Mouse (Mus musculus): ENCODE data around the gene Mblac2.

GRCm38 (mm10) chr13:81754878-81755277, 43.7 kb downstream of the Mblac2 start:
- no peak for TF ChIP-seq POLR2A (IDR thresholded peaks at IDR 0.05; ENCODE audit: insufficient read length, low read depth)
- no peak for TF ChIP-seq TCF3 (IDR thresholded peaks at IDR 0.05; ENCODE audit: insufficient read length, low read depth)
- TF ChIP-seq CEBPB (IDR thresholded peaks at IDR 0.05; ENCODE audit: insufficient read depth, poor library complexity, severe bottlenecking), result no peak
- no peak for TF ChIP-seq USF1 (IDR thresholded peaks at IDR 0.05; ENCODE audit: low read depth)
- no peak for TF ChIP-seq MYOG (IDR thresholded peaks at IDR 0.05; ENCODE audit: control insufficient read depth in 1 of 3, insufficient read depth in 1 of 3, insufficient read length in 2 of 3, low read depth in 2 of 3)
- no peak for TF ChIP-seq POLR2AphosphoS2 (IDR thresholded peaks at IDR 0.05; ENCODE audit: insufficient read length, low read depth)
- TF ChIP-seq TCF12 (IDR thresholded peaks at IDR 0.05; ENCODE audit: insufficient read depth, poor library complexity, severe bottlenecking), result no peak
- no peak for TF ChIP-seq SRF (IDR thresholded peaks at IDR 0.05; ENCODE audit: control insufficient read depth, insufficient read length, low read depth)
- TF ChIP-seq MAX (IDR thresholded peaks at IDR 0.05; ENCODE audit: low read depth), result no peak
- TF ChIP-seq MYOD1 (IDR thresholded peaks at IDR 0.05; ENCODE audit: control insufficient read depth in 1 of 3, insufficient read length in 2 of 3, low read depth in 2 of 3), result no peak
